Mouse (Mus musculus) left cerebral cortex, adult 18-20 months (tissue): ENCODE data around the gene Rab3a. TPM values are rescaled to one million over a fixed set of nuclear protein-coding genes. Genes with fewer than 3 reads are reported as not detected.

Source experiments
- DNase-seq, 2 experiments: peaks; one replicate each; pipeline ENCODE4 v3.0.0; 2021 to 2022; ENCODE audit warnings: low spot score in 2 of 2, mixed read lengths in 1 of 2
- long read RNA-seq, 2 experiments: library from polyadenylated mRNA; stranded (forward); transcript quantifications; one replicate each; pipeline ENCODE4 v2.0.0; 2021
- total RNA-seq, 2 experiments: library from RNA; stranded (reverse); gene quantifications; 2 replicates each; pipeline ENCODE4 v1.2.3; 2021

Gene Rab3a
- 100 to 1,000 TPM; 870 to 892 TPM for total RNA-seq
- long read RNA-seq, experiment 1, transcript Rab3a-202 (5 exons, 1,375 nt): minor isoform, 19 of 1,670 reads
- long read RNA-seq, experiment 1, transcript Rab3a-203 (4 exons, 1,556 nt): minor isoform, 23 of 1,670 reads
- long read RNA-seq, experiment 1, transcript Rab3a-201 (5 exons, 1,363 nt): major isoform, 1,006 of 1,670 reads
- long read RNA-seq, experiment 1, partial matches to known transcripts: 47 of 1,670 reads
- long read RNA-seq, experiment 1, other reads (novel, unspliced or antisense): 574 of 1,670 reads
- long read RNA-seq, experiment 2, transcript Rab3a-201 (5 exons, 1,363 nt): major isoform, 751 of 1,245 reads
- long read RNA-seq, experiment 2, transcript Rab3a-202 (5 exons, 1,375 nt): minor isoform, 12 of 1,245 reads
- long read RNA-seq, experiment 2, transcript Rab3a-203 (4 exons, 1,556 nt): minor isoform, 27 of 1,245 reads
- long read RNA-seq, experiment 2, partial matches to known transcripts: 91 of 1,245 reads
- long read RNA-seq, experiment 2, other reads (novel, unspliced or antisense): 364 of 1,245 reads

- peak; percentile 95 to 96 for DNase-seq
Observed at GRCm38 (mm10) chr8:70754043-70754870, at the start of gene Rab3a. TSS of gene Rab3a (plus strand) at chr8:70754679.

- no peak for DNase-seq
Observed at GRCm38 (mm10) chr8:70708281-70708680, 46.2 kb upstream of the Rab3a start.

- DNase-seq: no peak
Observed at GRCm38 (mm10) chr8:70709794-70710193, 44.7 kb upstream of the Rab3a start.

GRCm38 (mm10) chr8:70710296-70710695 is 44.2 kb upstream of the Rab3a start:
- no peak for DNase-seq

GRCm38 (mm10) chr8:70711041-70711440 is 43.4 kb upstream of the Rab3a start:
- DNase-seq: no peak

GRCm38 (mm10) chr8:70713991-70714390 is 40.5 kb upstream of the Rab3a start:
- no peak for DNase-seq

GRCm38 (mm10) chr8:70715086-70715485 is 39.4 kb upstream of the Rab3a start:
- no peak for DNase-seq

GRCm38 (mm10) chr8:70716521-70717400 is 37.7 kb upstream of the Rab3a start:
- DNase-seq: no peak

- DNase-seq: peak; percentile 67 to 74
Observed at GRCm38 (mm10) chr8:70718297-70718696, 36.2 kb upstream of the Rab3a start, which contains the start of gene Gm3336. TSS of gene Gm3336 (plus strand) at chr8:70718543.

- DNase-seq: no peak
Observed at GRCm38 (mm10) chr8:70719796-70720270, 34.6 kb upstream of the Rab3a start.

GRCm38 (mm10) chr8:70720739-70721138 is 33.7 kb upstream of the Rab3a start:
- peak; percentile 70 to 83 for DNase-seq

GRCm38 (mm10) chr8:70721601-70722000 is 32.9 kb upstream of the Rab3a start:
- no peak for DNase-seq

- DNase-seq: no peak
Observed at GRCm38 (mm10) chr8:70723486-70724210, 30.8 kb upstream of the Rab3a start, which contains the start of gene Pde4c. TSS of gene Pde4c (plus strand) at chr8:70723720.

- DNase-seq: no peak
Observed at GRCm38 (mm10) chr8:70724216-70724615, 30.3 kb upstream of the Rab3a start.

GRCm38 (mm10) chr8:70725792-70726447 is 28.6 kb upstream of the Rab3a start:
- DNase-seq: no peak

- no peak for DNase-seq
Observed at GRCm38 (mm10) chr8:70726721-70727120, 27.8 kb upstream of the Rab3a start.

- no peak for DNase-seq
Observed at GRCm38 (mm10) chr8:70729808-70730475, 24.5 kb upstream of the Rab3a start.

GRCm38 (mm10) chr8:70730956-70731355 is 23.5 kb upstream of the Rab3a start:
- no peak for DNase-seq

- no peak for DNase-seq
Observed at GRCm38 (mm10) chr8:70737705-70738104, 16.8 kb upstream of the Rab3a start.
